Mouse (Mus musculus) gonadal fat pad, adult 2 months (tissue): ENCODE data around the gene Ppp2r5d. TPM values are rescaled to one million over a fixed set of nuclear protein-coding genes. Genes with fewer than 3 reads are reported as not detected.

Experiments
- DNase-seq: peaks from one replicate; pipeline ENCODE4 v3.0.0-alpha.2; 2012; ENCODE audit warnings: low read depth
- polyA plus RNA-seq: library from polyadenylated mRNA; depleted of rRNA; stranded (reverse); fragments of >200 nt; gene quantifications from 2 replicates; pipeline ENCODE4 v1.2.3, GENCODE M21; 2012

The Ppp2r5d gene
- polyA plus RNA-seq, 1 experiment: 44.5 TPM

DNA sequence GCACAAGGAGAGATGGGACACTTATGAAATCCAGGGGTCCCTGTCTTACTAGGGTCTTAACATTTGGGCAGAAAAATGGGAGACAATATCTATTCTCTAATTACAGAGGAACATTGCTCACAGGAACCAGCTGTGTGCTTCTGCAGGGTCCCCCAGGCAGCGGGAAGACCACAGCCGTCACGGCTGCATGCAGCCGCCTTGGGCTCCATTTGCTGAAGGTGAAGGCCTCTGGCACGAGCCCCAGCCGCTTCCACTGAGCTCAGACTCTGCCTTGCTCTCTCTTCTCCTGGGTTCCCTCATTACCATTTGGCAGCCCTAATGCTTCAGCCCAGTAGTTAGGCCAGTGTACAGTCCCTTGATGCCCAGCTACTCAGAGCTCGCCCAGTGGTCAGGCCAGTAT is 16.2 kb upstream of the Ppp2r5d start:
- DNase-seq: no peak

DNA sequence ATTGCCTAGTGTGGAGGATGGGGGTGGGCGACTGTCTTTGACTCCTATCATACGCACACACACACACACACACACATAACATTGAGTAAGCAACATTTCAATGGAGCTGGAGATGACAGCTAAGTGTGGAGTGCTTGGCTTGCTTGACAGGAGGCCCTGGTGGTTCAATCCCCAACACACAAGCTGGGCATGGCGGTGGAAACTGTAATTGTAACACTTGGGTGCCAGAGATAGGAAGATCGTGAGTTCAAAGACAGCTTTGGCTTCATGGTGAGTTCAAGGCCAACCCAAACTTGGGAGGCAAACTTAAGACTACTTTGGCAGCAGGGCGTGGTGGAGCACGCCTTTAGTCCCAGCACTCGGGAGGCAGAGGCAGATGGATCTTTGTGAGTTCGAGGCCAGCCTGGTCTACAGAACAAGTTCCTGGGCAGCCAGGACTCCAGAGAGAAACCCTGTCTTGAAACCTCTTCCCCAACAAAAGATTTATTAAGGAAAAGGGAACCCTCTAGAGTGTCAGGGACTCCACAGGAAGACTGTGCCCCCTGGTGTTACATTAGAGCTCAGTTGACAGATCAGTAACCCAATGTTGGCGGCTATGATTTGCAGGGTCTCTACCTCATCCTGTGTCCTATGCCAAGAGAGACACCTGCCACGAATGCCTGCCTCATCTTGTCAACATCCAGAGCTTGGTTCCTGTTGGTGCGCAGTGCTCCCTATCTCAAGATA is 10.0 kb upstream of the Ppp2r5d start:
- DNase-seq: no peak

DNA sequence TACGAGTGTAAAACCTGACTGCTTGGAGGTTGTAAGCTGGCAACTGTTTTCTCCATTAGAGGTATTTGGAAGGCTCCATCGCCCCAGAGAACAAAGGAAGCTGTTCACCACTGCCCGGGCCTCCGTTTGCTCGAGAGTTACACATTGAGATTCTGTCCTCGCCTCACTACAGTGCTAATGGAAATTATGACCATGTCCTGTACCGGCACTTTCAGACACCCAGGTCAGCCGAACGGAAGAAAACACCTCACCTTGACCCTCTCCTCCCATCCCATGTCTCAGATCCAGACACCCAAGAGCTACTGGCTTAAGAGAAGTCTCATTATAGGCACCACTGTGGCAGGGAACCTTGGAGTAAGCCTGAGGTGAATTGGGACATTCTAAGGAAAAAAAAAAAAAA is 8.9 kb upstream of the Ppp2r5d start:
- DNase-seq: no peak

DNA sequence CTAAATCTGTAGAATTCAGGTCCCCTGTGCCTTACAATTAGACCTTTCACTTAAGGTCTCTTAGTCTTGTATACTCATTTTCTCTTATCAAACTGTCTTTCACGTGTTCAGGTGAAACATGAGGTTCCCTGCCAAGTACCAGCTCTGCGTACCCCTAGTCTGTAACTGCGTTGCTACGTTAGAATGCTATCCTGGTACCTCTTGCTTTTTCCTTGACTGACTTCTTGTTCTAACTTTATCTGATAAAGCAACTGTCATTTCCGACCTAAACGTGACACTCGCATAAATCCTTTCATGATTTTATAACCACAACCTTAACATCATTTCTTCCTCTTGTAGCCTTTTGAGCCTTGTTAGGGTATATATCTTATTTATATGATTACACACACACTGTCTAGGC is 7.5 kb upstream of the Ppp2r5d start:
- no peak for DNase-seq

- DNase-seq: no peak
Observed at GRCm38 (mm10) chr17:46711612-46712271, 6.8 kb upstream of the Ppp2r5d start.

DNA sequence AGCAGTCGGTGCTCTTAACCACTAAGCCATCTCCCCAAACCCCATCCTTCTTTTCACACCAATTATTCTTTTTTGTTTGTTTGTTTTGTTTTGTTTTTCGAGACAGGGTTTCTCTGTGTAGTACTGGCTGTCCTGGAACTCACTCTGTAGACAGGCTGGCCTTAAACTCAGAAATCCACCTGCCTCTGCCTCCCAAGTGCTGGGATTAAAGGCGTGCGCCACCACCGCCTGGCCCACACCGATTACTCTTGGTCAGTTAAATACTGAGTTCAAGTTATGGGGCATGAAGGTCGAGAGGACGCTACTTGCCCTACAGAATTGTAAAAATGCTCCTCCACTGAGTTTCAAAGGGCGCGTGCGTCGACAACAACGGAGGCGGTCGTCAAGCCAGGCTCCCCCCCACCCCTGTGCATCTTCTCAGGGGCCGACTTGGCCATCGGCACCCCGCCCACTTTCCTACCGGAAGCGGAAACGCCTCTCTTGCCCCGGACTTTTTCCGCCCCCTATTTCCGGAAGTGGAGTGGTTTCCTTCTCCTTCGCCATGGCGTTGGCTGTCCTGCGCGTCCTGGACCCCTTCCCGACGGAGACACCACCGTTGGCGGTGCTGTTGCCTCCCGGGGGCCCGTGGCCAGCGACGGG is 6.2 kb upstream of the Ppp2r5d start, which contains the start of gene Pex6:
Gene Pex6 (plus strand): TSS at position 505 of the 639 bp plus-strand sequence.
- no peak for DNase-seq

DNA sequence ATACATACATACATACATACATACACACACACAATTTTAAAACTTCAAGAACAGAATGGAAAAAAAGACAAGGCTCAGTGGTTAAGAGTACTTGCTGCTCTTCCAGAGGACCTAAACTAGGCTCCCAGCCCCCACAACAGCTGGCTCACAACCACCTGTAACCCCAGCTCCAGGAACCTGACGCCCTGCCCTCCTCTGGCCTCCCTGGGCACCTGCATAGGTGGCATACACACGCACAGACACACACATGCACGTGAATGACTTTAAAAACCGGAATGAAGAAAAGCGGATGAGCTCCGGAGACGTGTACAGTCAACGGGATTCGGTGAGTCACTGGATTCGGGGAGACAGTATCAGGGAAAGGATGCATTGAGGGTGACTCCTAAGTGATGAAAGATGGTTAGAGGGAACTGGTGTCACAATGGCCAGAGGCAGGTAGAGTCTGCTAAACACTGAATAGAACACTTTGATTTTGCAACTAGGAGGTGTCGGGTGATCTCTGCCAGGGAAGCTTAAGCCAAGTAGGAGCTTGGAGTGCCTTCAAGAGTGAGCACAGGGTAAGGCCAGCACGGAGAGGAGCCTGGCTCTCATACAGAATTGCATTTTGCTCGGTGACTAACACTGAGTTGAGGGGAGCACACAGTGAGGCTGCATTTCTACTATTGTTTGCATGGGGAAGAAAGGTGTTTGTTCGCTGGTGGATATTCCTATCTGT is 1.6 kb upstream of the Ppp2r5d start:
- peak; percentile 87 for DNase-seq

GRCm38 (mm10) chr17:46703971-46704886 is 682 bp downstream of the Ppp2r5d start:
- DNase-seq: no peak

- no peak for DNase-seq
Observed at GRCm38 (mm10) chr17:46702506-46702905, 2.4 kb downstream of the Ppp2r5d start.

- DNase-seq: no peak
Observed at GRCm38 (mm10) chr17:46702100-46702499, 2.8 kb downstream of the Ppp2r5d start.

DNA sequence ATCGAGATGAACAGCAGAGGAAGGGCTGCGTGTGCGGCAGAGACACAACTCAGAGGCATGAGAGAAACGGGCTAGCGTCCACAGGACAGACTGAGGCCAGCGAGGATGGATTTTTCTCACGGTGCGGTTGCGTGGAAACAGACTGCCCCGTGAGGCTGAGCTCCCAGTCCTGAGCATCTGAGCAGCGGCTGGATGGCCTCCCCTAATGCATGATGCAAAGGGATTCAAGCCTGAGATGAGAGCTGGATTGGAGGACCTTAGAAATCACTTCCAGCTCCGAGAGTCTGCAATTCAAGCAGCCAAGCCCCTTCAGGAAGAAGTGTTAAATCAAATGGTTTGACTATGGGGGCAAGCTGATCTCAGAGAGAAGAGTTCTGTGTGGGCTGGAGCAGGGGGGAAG is 3.4 kb downstream of the Ppp2r5d start:
- no peak for DNase-seq

DNA sequence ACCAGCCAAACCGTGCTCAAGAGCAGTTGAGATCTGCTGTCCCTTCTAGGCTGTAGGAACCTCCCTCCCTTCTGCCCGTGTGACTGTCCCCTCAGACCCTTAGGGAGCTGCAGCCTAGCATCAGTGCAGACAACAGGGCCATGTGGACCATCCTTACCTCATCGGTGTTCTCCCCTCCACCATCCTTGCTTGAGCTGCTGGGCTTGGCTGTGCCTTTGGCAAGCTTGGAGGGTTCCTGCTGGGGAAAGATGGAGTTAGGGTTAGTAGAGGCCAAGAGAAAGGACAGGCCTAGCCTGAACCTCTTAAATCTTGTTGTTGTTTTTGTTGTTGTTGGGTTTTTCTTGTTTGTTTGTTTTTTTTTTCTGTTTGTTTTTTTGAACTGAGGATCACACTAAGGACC is 5.0 kb downstream of the Ppp2r5d start:
- no peak for DNase-seq

GRCm38 (mm10) chr17:46699245-46699644 is 5.7 kb downstream of the Ppp2r5d start:
- DNase-seq: no peak

DNA sequence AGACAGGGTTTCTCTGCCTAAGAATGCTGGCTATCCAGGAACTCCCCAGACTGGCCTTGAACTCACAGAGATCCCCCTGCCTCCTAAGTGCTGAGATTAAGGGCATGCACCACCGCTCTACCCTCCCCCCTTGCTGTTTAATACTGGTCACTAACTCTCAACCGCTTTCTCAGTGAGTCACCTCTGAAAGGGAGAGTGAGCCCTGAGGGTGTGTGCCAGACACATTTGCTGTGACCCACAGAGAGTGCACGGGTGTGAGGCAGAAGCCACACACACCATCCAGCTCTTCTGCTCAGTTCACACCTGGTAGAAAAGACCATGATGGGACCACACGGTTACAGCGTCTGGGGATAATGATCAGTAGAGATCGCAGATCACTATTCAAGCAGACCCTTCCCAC is 6.4 kb downstream of the Ppp2r5d start:
- no peak for DNase-seq

DNA sequence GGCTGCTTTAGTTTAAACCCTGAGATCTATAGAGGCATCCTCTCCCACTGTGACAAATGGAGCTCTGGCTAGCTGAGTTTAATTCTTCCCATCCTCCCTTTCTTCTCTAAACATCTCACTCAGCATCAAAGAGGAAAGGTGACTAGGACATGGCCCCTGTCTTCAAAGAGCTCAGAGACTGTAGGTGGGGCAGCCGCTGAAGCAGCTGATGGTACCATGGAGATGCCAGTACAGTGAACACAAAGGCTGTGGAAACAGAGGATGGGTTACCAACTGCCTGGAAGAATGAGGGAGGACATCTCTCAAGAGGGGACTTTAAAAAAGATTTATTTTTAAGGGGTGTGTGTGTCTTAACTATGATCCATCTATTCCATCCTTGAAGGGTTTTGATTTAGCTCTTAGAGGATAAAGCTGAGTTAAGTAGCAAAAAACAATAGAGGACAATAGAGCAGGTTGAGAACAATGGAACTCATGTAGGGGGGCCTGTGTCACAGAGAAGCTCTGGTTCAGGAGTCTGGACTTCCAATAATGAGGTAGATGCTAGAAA is 10.3 kb downstream of the Ppp2r5d start:
- no peak for DNase-seq

DNA sequence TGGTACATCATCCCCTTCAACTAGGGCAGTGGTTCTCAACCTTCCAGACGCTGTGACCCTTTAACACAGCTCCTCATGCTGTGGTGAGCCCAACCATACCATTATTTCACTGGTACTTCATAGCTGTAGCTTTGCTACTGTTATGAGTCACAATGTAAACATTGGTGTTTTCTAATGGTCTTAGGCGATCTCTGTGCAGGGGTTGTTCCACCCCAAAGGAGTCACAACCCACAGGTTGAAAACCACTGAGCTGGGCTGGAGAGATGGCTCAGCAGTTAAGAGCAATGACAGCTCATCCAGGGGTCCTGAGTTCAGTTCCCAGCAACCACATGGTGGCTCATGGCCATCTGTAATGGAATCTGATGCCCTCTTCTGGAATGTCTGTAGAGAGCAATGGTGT is 13.5 kb downstream of the Ppp2r5d start:
- no peak for DNase-seq

- no peak for DNase-seq
Observed at GRCm38 (mm10) chr17:46690665-46691064, 14.2 kb downstream of the Ppp2r5d start.

DNA sequence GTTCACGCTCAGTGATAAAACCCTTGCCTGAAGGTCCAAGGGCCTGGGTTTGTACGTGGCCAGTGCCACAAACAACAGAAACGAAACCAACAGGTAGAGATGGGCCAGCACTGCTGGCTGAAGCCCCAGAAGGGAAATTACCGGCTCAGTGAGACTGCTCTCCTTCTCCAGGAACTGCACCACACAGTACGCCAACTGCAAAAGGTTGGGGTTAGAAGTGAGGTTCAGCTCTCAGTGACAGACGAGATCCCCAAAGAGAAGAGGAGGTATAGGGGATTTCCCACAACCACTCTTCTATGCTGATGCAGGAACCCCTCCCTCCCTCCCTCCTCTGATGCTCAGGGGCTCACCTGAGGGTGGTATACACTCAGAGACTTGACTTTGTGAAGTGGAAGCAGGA is 19.0 kb downstream of the Ppp2r5d start:
- no peak for DNase-seq

DNA sequence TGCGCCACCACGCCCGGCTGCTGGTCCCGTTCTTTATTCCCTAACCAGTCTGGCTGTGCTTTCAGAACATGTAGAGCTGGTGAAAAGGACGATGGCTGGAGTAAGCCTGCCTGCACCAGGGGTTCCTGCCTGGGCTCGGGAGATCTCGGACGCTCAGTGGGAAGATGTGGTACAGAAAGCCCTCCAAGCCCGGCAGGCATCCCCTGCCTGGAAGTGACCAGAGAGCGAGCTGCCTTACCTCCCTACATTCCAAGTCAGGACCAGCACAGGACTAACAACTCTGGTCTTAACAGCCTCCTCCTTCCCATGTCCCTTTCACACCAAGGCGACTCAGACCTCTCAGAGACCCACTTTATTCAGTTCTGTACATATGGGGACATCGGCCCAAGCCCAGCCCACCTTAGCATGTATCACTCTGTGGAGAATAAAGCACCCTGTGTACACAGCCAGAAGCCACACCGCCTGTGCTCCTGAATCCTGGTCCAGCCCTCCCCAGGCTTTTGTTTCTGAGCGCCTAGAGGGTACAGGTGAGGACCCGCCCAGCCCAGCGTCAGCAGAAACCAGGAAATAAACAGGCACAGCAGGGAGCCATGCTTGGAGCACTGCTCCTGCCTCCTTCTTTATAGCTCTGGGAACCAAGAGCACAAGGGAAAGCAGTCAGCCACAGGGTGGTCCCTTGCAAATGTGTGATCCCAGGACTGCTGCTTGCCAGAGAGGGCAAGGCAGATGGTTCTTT is 22.1 kb downstream of the Ppp2r5d start:
- DNase-seq: no peak

- DNase-seq: no peak
Observed at GRCm38 (mm10) chr17:46681466-46682118, 23.3 kb downstream of the Ppp2r5d start.
